Mouse (Mus musculus) intestine, postnatal 0 days (tissue): ENCODE data around the gene Fam20a. TPM values are rescaled to one million over a fixed set of nuclear protein-coding genes. Genes with fewer than 3 reads are reported as not detected.

Source experiments
- ATAC-seq: fragments of 200-750 bp; cut with Nextera tagmentation; 2 replicates; pipeline ENCODE4 v1.8.0; 2017; ENCODE audit warnings: mild to moderate bottlenecking, moderate TSS enrichment, moderate library complexity
- H3K27ac ChIP-seq: fragments of 300-500 bp; sonication (generic); 2 replicates; pipeline ENCODE4 v1.5.1; 2014; ENCODE audit warnings: mild to moderate bottlenecking, low read depth, low read length, moderate library complexity
- H3K27me3 ChIP-seq: fragments of 300-500 bp; sonication (generic); replicated peaks from 2 replicates; pipeline ENCODE4 v1.6.1; 2014; ENCODE audit warnings: low read length, mixed read lengths; ENCODE audit not compliant: control insufficient read depth, insufficient read depth
- H3K36me3 ChIP-seq: fragments of 300-500 bp; sonication (generic); 2 replicates; pipeline ENCODE4 v1.6.1; 2014; ENCODE audit warnings: mild to moderate bottlenecking, moderate library complexity; ENCODE audit not compliant: control insufficient read depth, insufficient read depth
- H3K4me1 ChIP-seq: fragments of 300-500 bp; sonication (generic); replicated peaks from 2 replicates; pipeline ENCODE4 v1.6.1; 2014; ENCODE audit warnings: antibody characterized with exemption, low read length, mixed read lengths; ENCODE audit not compliant: control insufficient read depth, insufficient read depth
- H3K4me2 ChIP-seq: fragments of 300-500 bp; sonication (generic); replicated peaks from 2 replicates; pipeline ENCODE4 v1.6.1; 2014; ENCODE audit warnings: low read depth, mild to moderate bottlenecking, moderate library complexity
- H3K4me3 ChIP-seq: fragments of 300-500 bp; sonication (generic); 2 replicates; pipeline ENCODE4 v1.5.1; 2014; ENCODE audit warnings: low read depth, low read length
- H3K9ac ChIP-seq: fragments of 300-500 bp; sonication (generic); 2 replicates; pipeline ENCODE4 v1.6.1; 2014; ENCODE audit warnings: mild to moderate bottlenecking, low read depth, low read length
- H3K9me3 ChIP-seq: fragments of 300-500 bp; sonication (generic); 2 replicates; pipeline ENCODE4 v1.6.1; 2016; ENCODE audit warnings: mixed run types; ENCODE audit not compliant: control insufficient read depth
- CTCF ChIP-seq: sonication (generic); IDR thresholded peaks from 2 replicates; pipeline ENCODE4 v1.5.1; 2016; ENCODE audit warnings: low read depth, mild to moderate bottlenecking, control low read depth, antibody characterized with exemption, moderate library complexity
- WGBS: fragments of 180-500 bp; shearing (Covaris S2); extraction: QIAGEN DNeasy Blood & Tissue Kit; methylation state at CpG from one replicate; pipeline ENCODE4 v1.1.7; 2014; 5-methylcytosine and 5-hydroxymethylcytosine counted together
- polyA plus RNA-seq: library from polyadenylated mRNA; unstranded; fragments of >200 nt; fragmentation: Nextera tagmentation; extraction: Ambion mirVana; gene quantifications from 2 replicates; pipeline ENCODE4 v1.2.1, GENCODE M21; 2015

Gene Fam20a
- polyA plus RNA-seq, 1 experiment from 2014 or later = 2.5 TPM

DNA sequence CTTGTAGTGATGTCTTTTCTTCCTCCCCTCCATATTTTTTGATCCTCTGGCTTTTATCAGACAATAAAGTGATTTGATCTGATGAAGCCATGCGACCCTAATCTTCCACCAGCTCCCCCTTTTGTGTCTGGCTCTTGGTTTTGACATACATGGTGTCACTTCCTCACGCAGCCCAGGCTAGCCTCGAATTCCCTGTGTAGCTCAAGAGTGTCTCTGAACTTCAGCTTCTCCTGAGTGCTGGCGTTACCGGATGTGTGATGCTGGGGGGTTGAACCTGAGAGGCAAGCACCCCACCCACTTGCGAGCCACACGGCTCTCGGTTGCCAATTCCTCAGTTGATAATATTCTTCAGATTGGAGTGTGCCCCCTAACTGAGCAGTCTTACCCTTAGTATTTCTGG is 49.7 kb downstream of the Fam20a start:
- no peak for ATAC-seq
- WGBS = 85% methylated on average over 8 of the region's 8 CpGs
- Histone ChIP-seq H3K36me3 (peaks cover 28% of the 10 kb centered on the region), H3K4me2 (no peak overlapping the region), H3K9me3 (no peaks in the 10 kb centered on the region), H3K27me3 (no peaks in the 10 kb centered on the region), H3K9ac (no peak overlapping the region), H3K4me1 (no peaks in the 10 kb centered on the region), H3K4me3 (no peak overlapping the region), H3K27ac (no peak overlapping the region)
- TF ChIP-seq CTCF = no peak

DNA sequence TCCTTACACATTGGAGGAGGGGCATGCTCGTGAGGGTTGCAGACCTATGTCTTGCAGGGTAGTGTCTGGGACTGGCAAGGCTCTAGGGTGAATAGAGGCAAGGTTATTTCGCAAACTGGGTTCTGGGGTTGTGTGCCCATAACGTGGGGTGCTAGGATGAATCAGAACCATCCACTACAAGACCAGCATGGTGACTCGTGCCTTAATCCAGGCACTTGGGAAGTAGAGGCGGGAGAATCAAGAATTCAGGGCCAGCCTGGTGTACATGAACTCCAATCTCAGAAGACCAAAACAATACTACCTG is 50.1 kb downstream of the Fam20a start:
- no peak overlapping the region for H3K27ac ChIP-seq
- 85% methylated on average over 5 of the region's 5 CpGs for WGBS
- no peaks in the 10 kb centered on the region for H3K4me1 ChIP-seq
- ATAC-seq = no peak
- H3K9me3 ChIP-seq = no peaks in the 10 kb centered on the region
- no peak overlapping the region for H3K4me3 ChIP-seq
- no peak overlapping the region for H3K4me2 ChIP-seq
- peaks cover 32% of the 10 kb centered on the region for H3K36me3 ChIP-seq
- no peak overlapping the region for H3K9ac ChIP-seq
- no peaks in the 10 kb centered on the region for H3K27me3 ChIP-seq
- TF ChIP-seq CTCF = no peak

DNA sequence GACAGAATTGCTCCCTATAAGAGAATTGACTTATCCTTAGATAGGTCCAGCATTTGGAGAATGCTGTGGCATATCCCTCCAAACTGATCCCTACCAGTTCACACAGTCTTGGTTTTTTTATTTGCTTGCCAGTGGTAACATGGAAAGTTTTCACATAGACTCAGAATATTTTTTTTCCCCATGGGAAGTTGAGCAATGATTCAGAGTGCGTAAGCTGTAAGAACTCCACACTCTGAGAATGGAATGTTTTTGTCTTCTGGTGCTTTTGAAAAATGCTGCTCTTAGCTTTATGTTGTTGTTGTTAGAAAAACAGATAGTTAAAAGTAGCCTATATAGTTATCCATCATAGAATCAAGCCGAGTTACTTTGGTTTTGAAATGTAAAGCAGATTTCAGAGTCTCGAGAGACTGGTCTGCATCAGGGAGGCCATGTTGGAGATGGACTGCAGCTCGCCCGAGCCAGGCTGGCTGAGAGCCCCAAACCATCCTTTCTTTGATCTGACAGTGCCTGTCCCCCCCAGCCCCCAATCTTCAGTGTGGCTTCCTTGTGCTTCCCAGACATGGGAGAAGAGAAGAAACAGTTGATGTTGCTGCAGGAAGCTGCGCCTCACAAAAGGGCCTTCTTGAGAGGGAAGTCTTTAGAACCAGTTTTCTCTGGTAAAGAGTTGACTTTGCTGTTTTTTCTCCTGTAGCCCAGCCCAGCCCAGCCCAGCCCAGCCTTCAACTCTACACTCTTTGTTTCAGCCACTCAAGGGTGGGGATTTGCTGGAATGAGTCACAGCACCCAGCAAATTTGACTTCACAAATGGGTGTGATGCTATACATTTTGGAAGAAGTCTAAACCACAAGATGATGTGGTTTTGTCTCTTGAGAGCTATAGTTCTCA is 50.7 kb downstream of the Fam20a start:
- Histone ChIP-seq H3K4me2 (no peak overlapping the region), H3K27me3 (no peaks in the 10 kb centered on the region), H3K27ac (no peak overlapping the region), H3K9me3 (no peaks in the 10 kb centered on the region), H3K4me3 (no peak overlapping the region), H3K4me1 (no peaks in the 10 kb centered on the region), H3K9ac (no peak overlapping the region), H3K36me3 (peaks cover 38% of the 10 kb centered on the region)
- WGBS = 79% methylated on average over 6 of the region's 6 CpGs
- no peak for ATAC-seq
- no peak for TF ChIP-seq CTCF

DNA sequence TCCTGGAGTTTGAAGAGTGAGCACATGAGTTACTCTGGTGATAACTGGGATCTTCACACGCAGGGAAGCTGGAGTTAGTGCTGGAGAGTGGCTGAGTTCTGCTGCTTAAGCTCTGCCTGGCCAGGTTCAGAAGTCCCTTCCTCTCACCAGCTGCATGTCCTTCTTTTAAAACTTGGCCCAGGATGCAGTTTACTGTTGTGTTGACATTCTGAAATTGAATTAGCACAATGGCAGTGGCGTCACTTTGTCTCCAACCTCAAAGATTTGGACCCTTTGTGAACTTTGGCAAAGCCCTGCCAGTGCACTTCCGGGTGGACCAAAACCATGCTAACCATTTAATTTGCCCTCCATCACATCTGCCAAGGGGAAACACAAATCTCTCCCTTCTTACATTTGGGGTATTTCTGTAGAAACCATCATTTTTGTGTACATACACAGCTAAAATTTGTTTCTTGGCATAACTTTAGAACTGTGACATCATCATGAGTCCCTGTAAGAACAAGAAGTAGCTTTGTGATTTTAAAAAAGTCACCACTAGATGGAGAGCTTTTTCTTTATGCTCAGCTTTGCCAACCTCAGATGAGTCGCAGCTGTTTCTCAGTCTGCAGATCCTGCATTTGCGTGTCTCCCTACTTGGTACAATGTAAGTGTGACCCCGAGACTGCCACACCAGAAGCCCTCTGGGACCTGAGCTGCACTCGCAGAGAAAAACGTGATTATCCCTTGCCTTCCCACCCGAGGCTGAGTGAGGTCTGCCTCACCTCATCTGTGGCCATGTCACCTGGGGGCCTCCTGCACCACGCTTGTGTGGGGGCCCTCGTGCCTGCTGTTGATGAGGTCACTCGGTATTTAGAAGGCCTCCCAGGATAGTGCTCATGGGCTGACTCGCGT is 51.8 kb downstream of the Fam20a start:
- no peak overlapping the region for H3K27ac ChIP-seq
- H3K4me1 ChIP-seq = no peaks in the 10 kb centered on the region
- H3K27me3 ChIP-seq = no peaks in the 10 kb centered on the region
- no peak overlapping the region for H3K4me3 ChIP-seq
- peak; percentile 77 for TF ChIP-seq CTCF
- H3K4me2 ChIP-seq = no peak overlapping the region
- peaks cover 49% of the 10 kb centered on the region for H3K36me3 ChIP-seq
- no peaks in the 10 kb centered on the region for H3K9me3 ChIP-seq
- H3K9ac ChIP-seq = no peak overlapping the region
- peak; percentile 43 for ATAC-seq
- 56% methylated on average over 14 of the region's 14 CpGs for WGBS

DNA sequence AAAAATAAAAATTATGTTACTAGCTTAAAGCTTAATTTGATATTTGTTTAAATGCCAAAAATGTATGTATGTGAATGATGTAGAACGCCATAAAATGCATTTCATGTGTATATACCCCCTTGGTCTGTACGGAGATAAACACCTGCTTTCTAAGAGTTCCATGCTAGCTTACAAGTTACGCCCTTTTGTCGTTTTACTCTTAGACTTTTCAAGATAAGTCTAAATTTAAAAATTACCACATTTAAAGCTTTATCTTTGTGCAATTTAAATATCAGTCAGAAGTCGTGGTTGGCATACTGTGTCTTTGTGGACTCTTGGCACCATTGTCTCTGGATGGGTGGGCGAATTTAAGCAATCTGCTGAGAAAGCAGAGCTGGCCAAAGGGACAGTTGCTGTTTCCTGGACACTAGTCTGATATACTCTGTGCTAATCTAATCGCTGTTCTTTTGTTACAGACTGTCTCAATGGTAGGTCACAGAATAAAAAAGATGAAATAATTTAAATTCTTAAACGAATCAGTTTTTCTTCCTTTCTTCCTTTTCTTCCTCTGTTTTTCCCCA is 52.9 kb downstream of the Fam20a start:
- ATAC-seq = no peak
- Histone ChIP-seq H3K4me3 (no peak overlapping the region), H3K36me3 (peaks cover 56% of the 10 kb centered on the region), H3K27me3 (no peaks in the 10 kb centered on the region), H3K9me3 (no peaks in the 10 kb centered on the region), H3K9ac (no peak overlapping the region), H3K27ac (no peak overlapping the region), H3K4me2 (no peak overlapping the region), H3K4me1 (no peaks in the 10 kb centered on the region)
- TF ChIP-seq CTCF = no peak
- WGBS = 88% methylated on average over 8 of the region's 8 CpGs

DNA sequence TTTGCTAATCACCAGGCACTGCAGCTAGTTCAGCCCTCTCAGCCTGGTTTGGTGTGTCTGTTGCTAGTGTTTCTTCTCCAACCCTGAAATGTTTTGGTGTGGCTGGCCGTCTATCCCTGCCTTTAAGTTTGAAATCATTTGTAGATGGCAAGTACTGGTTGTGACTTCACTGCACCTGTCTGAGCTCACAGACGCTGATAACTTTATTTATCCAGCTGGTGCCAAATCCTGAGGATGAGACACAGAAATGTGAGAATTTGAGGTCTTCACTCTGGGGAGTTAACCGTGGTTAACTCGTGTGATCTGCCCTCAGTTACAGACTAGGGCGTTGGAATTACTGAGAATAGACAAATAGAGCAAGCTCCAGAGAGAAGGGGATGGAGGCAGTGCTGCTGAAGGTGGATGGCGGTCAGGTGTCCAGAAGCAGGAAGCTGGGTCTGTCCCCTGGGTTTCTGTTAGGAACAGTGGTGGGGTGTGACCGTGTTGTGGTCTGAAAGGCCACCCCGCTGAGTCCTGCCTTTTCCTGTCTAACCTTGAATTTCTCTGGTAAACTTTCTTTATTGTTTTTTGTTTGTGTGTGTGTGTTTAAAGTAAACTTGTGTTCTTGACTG is 53.9 kb downstream of the Fam20a start:
- Histone ChIP-seq H3K4me3 (no peak overlapping the region), H3K9ac (no peak overlapping the region), H3K9me3 (no peaks in the 10 kb centered on the region), H3K27me3 (no peaks in the 10 kb centered on the region), H3K4me2 (no peak overlapping the region), H3K4me1 (no peaks in the 10 kb centered on the region), H3K36me3 (peaks cover 66% of the 10 kb centered on the region), H3K27ac (no peak overlapping the region)
- no peak for ATAC-seq
- TF ChIP-seq CTCF = no peak
- WGBS = 77% methylated on average over 8 of the region's 8 CpGs
